Mouse (Mus musculus): ENCODE results near the gene Prtn3. TPM values are rescaled to one million over a fixed set of nuclear protein-coding genes. Genes with fewer than 3 reads are reported as not detected.

Prtn3 gene
- polyA plus RNA-seq, 1 experiment from 2014 or later, result 8.1 TPM

DNA sequence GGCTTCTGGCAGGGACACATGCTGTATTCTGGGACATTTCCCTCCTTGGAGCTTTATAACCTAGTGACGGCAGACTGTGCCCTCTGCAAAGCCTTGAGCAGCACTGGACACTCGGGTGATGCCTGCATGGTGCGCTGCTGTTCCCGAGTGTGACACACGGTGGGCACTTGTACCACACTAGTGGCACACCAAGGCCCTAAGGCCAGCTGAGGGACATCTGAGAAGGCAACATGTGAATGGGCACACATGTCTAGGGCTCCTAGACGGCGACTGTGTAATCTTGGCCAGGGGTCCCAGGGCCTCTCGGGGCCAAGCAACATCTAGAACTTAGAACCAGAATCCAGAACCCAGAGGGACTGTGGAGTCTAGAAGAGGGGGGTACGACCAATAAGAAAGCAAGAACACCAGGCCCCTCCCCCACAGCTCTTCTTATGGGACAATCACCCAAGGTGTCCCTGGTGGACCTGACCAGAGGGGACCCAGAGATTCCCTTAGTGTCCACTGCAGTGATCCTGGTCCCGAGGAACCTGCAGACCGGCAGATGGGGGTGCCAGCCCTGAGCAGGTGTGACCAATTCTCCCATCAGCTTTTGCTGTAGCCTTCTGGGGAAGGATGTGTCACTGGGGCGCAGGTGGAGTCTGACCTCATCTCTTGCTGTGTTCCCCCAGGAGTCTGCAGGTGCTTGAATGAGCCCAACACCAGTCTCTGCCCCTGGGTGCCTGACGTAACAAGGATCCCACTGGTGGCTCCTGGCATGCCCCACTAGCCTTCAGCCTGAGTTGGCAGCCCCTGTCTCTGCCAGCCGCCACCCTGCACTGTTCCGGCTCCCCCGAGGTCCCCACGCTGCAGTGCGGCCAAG, 55.9 kb downstream of the Prtn3 start:
- WGBS, result 89% methylated on average over 18 of the region's 18 CpGs
- H3K27me3 ChIP-seq (ENCODE audit: poor library complexity, severe bottlenecking), result peaks cover 6% of the 10 kb centered on the region; the same call in 1 of the 2 replicates
- peaks cover 89% of the 10 kb centered on the region for H3K4me1 ChIP-seq
- H3K36me3 ChIP-seq (replicated peaks), result peaks cover 49% of the 10 kb centered on the region
- no peak for DNase-seq (ENCODE audit: extremely low spot score, low spot score)
- H3K4me3 ChIP-seq, result peak overlapping the region; percentile 98
- no peaks in the 10 kb centered on the region for H3K9me3 ChIP-seq
- peak overlapping the region; percentile 95 for H3K27ac ChIP-seq

DNA sequence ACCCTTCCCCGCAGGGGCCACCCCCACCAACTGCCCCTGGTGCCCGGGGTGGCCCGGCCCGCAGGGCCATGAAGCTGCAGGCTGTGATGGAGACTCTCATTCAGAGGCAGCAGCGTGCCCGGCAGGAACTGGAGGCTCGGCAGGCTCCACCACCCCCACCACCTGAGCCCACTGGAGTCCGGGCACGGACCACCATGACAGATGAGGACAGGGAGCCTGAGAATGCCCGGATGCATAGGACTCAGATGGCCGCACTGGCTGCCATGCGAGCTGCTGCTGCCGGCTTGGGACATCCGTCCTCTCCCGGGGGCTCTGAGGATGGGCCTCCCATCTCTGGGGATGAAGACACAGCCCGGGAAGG, 56.5 kb downstream of the Prtn3 start:
- Histone ChIP-seq H3K27ac (peak overlapping the region; percentile 41; the same call in 1 of the 2 replicates), H3K4me1 (peaks cover 84% of the 10 kb centered on the region), H3K27me3 (ENCODE audit: poor library complexity, severe bottlenecking) (peaks cover 5% of the 10 kb centered on the region; the same call in 1 of the 2 replicates)

DNA sequence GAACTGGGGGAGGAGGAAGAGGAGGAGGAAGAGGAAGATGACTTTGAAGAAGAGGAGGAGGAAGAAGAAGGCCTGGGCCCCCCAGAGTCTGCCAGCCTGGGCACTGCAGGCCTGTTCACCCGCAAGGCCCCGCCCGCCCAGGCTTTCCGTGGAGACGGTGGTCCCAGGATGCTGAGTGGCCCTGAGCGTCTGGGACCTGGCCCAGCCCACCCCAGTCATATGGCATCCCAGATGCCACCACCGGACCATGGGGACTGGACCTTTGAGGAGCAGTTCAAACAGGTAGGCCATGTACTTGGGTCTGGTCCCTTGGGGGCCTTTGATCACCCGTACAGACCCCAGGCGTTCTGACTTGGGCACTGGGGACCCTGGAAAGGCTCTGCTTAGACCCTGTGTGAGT, 57.5 kb downstream of the Prtn3 start:
- Histone ChIP-seq H3K27me3 (ENCODE audit: poor library complexity, severe bottlenecking) (no peaks in the 10 kb centered on the region), H3K4me1 (peaks cover 80% of the 10 kb centered on the region), H3K27ac (0 out of 2 replicates have a peak overlapping the region, but pooled peaks have one; percentile 78), H3K9me3 (no peaks in the 10 kb centered on the region), H3K36me3 (replicated peaks) (peaks cover 58% of the 10 kb centered on the region), H3K4me3 (peak overlapping the region; percentile 7; the same call in 1 of the 2 replicates)
- 91% methylated on average over 9 of the region's 9 CpGs for WGBS
- DNase-seq (ENCODE audit: extremely low spot score, low spot score), result no peak

More for the DNA sequence above, 56.5 kb downstream of the Prtn3 start:
- Histone ChIP-seq H3K4me3 (peak overlapping the region; percentile 98; the same call in 1 of the 2 replicates), H3K9me3 (no peaks in the 10 kb centered on the region), H3K36me3 (replicated peaks) (peaks cover 55% of the 10 kb centered on the region)
- no peak for DNase-seq (ENCODE audit: extremely low spot score, low spot score)
- 92% methylated on average over 16 of the region's 16 CpGs for WGBS

DNA sequence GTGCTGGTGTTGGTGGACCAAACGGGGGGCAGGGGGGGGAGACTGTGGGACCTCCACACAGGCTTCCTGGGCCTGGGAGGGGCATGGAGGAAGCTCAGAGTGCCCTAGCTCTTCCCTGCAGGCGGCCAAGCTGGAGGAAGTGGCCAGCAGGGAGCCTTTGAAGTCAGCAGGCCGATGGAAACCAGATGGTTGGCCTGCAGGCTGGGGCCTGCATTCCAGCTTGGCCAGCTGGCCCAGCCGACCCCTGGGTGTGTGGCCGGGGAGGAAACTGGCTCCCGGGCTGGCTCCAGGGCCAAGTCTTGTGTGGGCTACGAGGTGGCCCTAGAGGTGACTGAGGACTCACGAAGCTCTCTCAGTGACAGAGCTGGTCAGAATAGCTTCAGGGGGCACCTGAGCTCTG, 58.5 kb downstream of the Prtn3 start:
- peak overlapping the region; percentile 78 for H3K27ac ChIP-seq
- H3K36me3 ChIP-seq (replicated peaks), result peaks cover 67% of the 10 kb centered on the region
- no peaks in the 10 kb centered on the region for H3K27me3 ChIP-seq (ENCODE audit: poor library complexity, severe bottlenecking)
- H3K9me3 ChIP-seq, result no peaks in the 10 kb centered on the region
- H3K4me3 ChIP-seq, result peak overlapping the region; percentile 25; the same call in 1 of the 2 replicates
- H3K4me1 ChIP-seq, result peaks cover 82% of the 10 kb centered on the region
- WGBS, result 35% methylated on average over 8 of the region's 8 CpGs
- DNase-seq (ENCODE audit: extremely low spot score, low spot score), result no peak

Small RNA genes within 50 kb of the gene (microRNA-seq; reads per million reads assigned to microRNA genes)
- gene Mir6910, result not detected

Other genes starting within 250 kb of the Prtn3 start
- gene Shc2, start 236.6 kb upstream of the Prtn3 start, polyA plus RNA-seq (2016; fragmentation: Nextera tagmentation; extraction: Ambion mirVana), result 9.5 and 12.4 TPM in 2 replicates
- gene Odf3l2, start 228.7 kb upstream of the Prtn3 start, polyA plus RNA-seq (2016; fragmentation: Nextera tagmentation; extraction: Ambion mirVana), result not detected in 2 replicates
- 0.90 and 1.5 TPM in 2 replicates for gene Madcam1, start 209.9 kb upstream of the Prtn3 start, polyA plus RNA-seq (2016; fragmentation: Nextera tagmentation; extraction: Ambion mirVana)
- 59.7 and 63.8 TPM in 2 replicates for gene Tpgs1, start 205.1 kb upstream of the Prtn3 start, polyA plus RNA-seq (2016; fragmentation: Nextera tagmentation; extraction: Ambion mirVana)
- gene Cdc34, start 192.3 kb upstream of the Prtn3 start, polyA plus RNA-seq (2016; fragmentation: Nextera tagmentation; extraction: Ambion mirVana), result 253 and 264 TPM in 2 replicates
- 0.84 and 1.0 TPM in 2 replicates for gene Gzmm, start 185.5 kb upstream of the Prtn3 start, polyA plus RNA-seq (2016; fragmentation: Nextera tagmentation; extraction: Ambion mirVana)
- 598 and 623 TPM in 2 replicates for gene Bsg, start 170.0 kb upstream of the Prtn3 start, polyA plus RNA-seq (2016; fragmentation: Nextera tagmentation; extraction: Ambion mirVana)
- 0.06 TPM in 1 of 2 replicates, not detected in the other for gene Hcn2, start 157.8 kb upstream of the Prtn3 start, polyA plus RNA-seq (2016; fragmentation: Nextera tagmentation; extraction: Ambion mirVana)
- 50.9 and 52.9 TPM in 2 replicates for gene Polrmt, start 127.9 kb upstream of the Prtn3 start, polyA plus RNA-seq (2016; fragmentation: Nextera tagmentation; extraction: Ambion mirVana)
- 0.36 and 0.64 TPM in 2 replicates for gene Fgf22, start 119.4 kb upstream of the Prtn3 start, polyA plus RNA-seq (2016; fragmentation: Nextera tagmentation; extraction: Ambion mirVana)
- gene Rnf126, start 107.5 kb upstream of the Prtn3 start, polyA plus RNA-seq (2016; fragmentation: Nextera tagmentation; extraction: Ambion mirVana), result 92.4 and 113 TPM in 2 replicates
- 1.1 and 1.5 TPM in 2 replicates for gene Fstl3, start 97.2 kb upstream of the Prtn3 start, polyA plus RNA-seq (2016; fragmentation: Nextera tagmentation; extraction: Ambion mirVana)
- not detected in 2 replicates for gene Prss57, start 83.5 kb upstream of the Prtn3 start, polyA plus RNA-seq (2016; fragmentation: Nextera tagmentation; extraction: Ambion mirVana)
- 114 and 119 TPM in 2 replicates for gene Palm, start 80.9 kb upstream of the Prtn3 start, polyA plus RNA-seq (2016; fragmentation: Nextera tagmentation; extraction: Ambion mirVana)
- 0.18 and 1.0 TPM in 2 replicates for gene Misp, start 53.5 kb upstream of the Prtn3 start, polyA plus RNA-seq (2016; fragmentation: Nextera tagmentation; extraction: Ambion mirVana)
- 370 and 377 TPM in 2 replicates for gene Ptbp1, start 20.0 kb upstream of the Prtn3 start, polyA plus RNA-seq (2016; fragmentation: Nextera tagmentation; extraction: Ambion mirVana)
- 91.4 and 102 TPM in 2 replicates for gene Plppr3, start 158 bp downstream of the Prtn3 start, polyA plus RNA-seq (2016; fragmentation: Nextera tagmentation; extraction: Ambion mirVana)
- gene Elane, start 11.8 kb downstream of the Prtn3 start, polyA plus RNA-seq (2016; fragmentation: Nextera tagmentation; extraction: Ambion mirVana), result not detected in 2 replicates
- gene Cfd, start 16.4 kb downstream of the Prtn3 start, polyA plus RNA-seq (2016; fragmentation: Nextera tagmentation; extraction: Ambion mirVana), result not detected in 2 replicates
- 61.8 and 65.7 TPM in 2 replicates for gene Med16, start 34.4 kb downstream of the Prtn3 start, polyA plus RNA-seq (2016; fragmentation: Nextera tagmentation; extraction: Ambion mirVana)
- 1.9 TPM in 1 of 2 replicates, not detected in the other for gene Gm26602, start 36.4 kb downstream of the Prtn3 start, polyA plus RNA-seq (2016; fragmentation: Nextera tagmentation; extraction: Ambion mirVana)
- gene Kiss1r, start 42.5 kb downstream of the Prtn3 start, polyA plus RNA-seq (2016; fragmentation: Nextera tagmentation; extraction: Ambion mirVana), result 0.28 and 0.48 TPM in 2 replicates
- gene R3hdm4, start 46.7 kb downstream of the Prtn3 start, polyA plus RNA-seq (2016; fragmentation: Nextera tagmentation; extraction: Ambion mirVana), result 112 and 116 TPM in 2 replicates
- 12.5 and 13.0 TPM in 2 replicates for gene Arid3a, start 52.6 kb downstream of the Prtn3 start, polyA plus RNA-seq (2016; fragmentation: Nextera tagmentation; extraction: Ambion mirVana)
- 165 and 167 TPM in 2 replicates for gene Wdr18, start 85.7 kb downstream of the Prtn3 start, polyA plus RNA-seq (2016; fragmentation: Nextera tagmentation; extraction: Ambion mirVana)
- gene Grin3b, start 96.2 kb downstream of the Prtn3 start, polyA plus RNA-seq (2016; fragmentation: Nextera tagmentation; extraction: Ambion mirVana), result 0.20 and 0.31 TPM in 2 replicates
- gene Tmem259, start 109.9 kb downstream of the Prtn3 start, polyA plus RNA-seq (2016; fragmentation: Nextera tagmentation; extraction: Ambion mirVana), result 8.4 and 9.6 TPM in 2 replicates
- gene Cnn2, start 114.1 kb downstream of the Prtn3 start, polyA plus RNA-seq (2016; fragmentation: Nextera tagmentation; extraction: Ambion mirVana), result 222 and 226 TPM in 2 replicates
- 2.9 and 3.1 TPM in 2 replicates for gene Abca7, start 122.0 kb downstream of the Prtn3 start, polyA plus RNA-seq (2016; fragmentation: Nextera tagmentation; extraction: Ambion mirVana)
- gene Arhgap45, start 142.2 kb downstream of the Prtn3 start, polyA plus RNA-seq (2016; fragmentation: Nextera tagmentation; extraction: Ambion mirVana), result 8.0 and 9.1 TPM in 2 replicates
- gene Polr2e, start 165.3 kb downstream of the Prtn3 start, polyA plus RNA-seq (2016; fragmentation: Nextera tagmentation; extraction: Ambion mirVana), result 279 and 286 TPM in 2 replicates
- gene Gpx4, start 172.7 kb downstream of the Prtn3 start, polyA plus RNA-seq (2016; fragmentation: Nextera tagmentation; extraction: Ambion mirVana), result 670 and 692 TPM in 2 replicates
- 14.7 and 15.6 TPM in 2 replicates for gene Sbno2, start 231.1 kb downstream of the Prtn3 start, polyA plus RNA-seq (2016; fragmentation: Nextera tagmentation; extraction: Ambion mirVana)
- 14.4 and 18.1 TPM in 2 replicates for gene Stk11, start 241.3 kb downstream of the Prtn3 start, polyA plus RNA-seq (2016; fragmentation: Nextera tagmentation; extraction: Ambion mirVana)